Mouse (Mus musculus): Measurements from ENCODE around the gene Cyp4a32.
"Not testable (repeated sequence)": the region's sequence is repeated elsewhere in the genome, so short reads cannot be mapped to it uniquely, and the experiment has no call there.

Cyp4a32 gene

GRCm38 (mm10) chr4:115600611-115601010 is at the start of gene Cyp4a32:
Cyp4a32 (plus strand) TSS chr4:115600969.
- not testable (repeated sequence) for DNase-seq (ENCODE audit: low spot score)

GRCm38 (mm10) chr4:115552726-115553125 is 48.0 kb upstream of the Cyp4a32 start:
- no peak for DNase-seq (ENCODE audit: low spot score)

GRCm38 (mm10) chr4:115555513-115555912 is 45.3 kb upstream of the Cyp4a32 start:
- no peak for DNase-seq (ENCODE audit: low spot score)

GRCm38 (mm10) chr4:115557861-115558561 is 42.8 kb upstream of the Cyp4a32 start:
- no peak for DNase-seq (ENCODE audit: low spot score)

- DNase-seq (ENCODE audit: low spot score): not testable (repeated sequence)
These were observed 39.5 kb upstream of the Cyp4a32 start for GRCm38 (mm10) chr4:115561236-115561635.

- no peak for DNase-seq (ENCODE audit: low spot score)
These were observed 37.4 kb upstream of the Cyp4a32 start, which contains the start of gene Cyp4a31 for GRCm38 (mm10) chr4:115563401-115563800. Cyp4a31 (plus strand) TSS chr4:115563649.

GRCm38 (mm10) chr4:115564469-115565225 is 36.1 kb upstream of the Cyp4a32 start:
- not testable (repeated sequence) for DNase-seq (ENCODE audit: low spot score)

- no peak for DNase-seq (ENCODE audit: low spot score)
These were observed 25.5 kb upstream of the Cyp4a32 start for GRCm38 (mm10) chr4:115575255-115575654.

GRCm38 (mm10) chr4:115575776-115576175 is 25.0 kb upstream of the Cyp4a32 start:
- DNase-seq (ENCODE audit: low spot score): no peak

- DNase-seq (ENCODE audit: low spot score): no peak
These were observed 17.7 kb upstream of the Cyp4a32 start for GRCm38 (mm10) chr4:115583036-115583435.

GRCm38 (mm10) chr4:115596357-115596756 is 4.4 kb upstream of the Cyp4a32 start:
- DNase-seq (ENCODE audit: low spot score): no peak

- DNase-seq (ENCODE audit: low spot score): no peak
These were observed 3.9 kb upstream of the Cyp4a32 start for GRCm38 (mm10) chr4:115596824-115597336.

GRCm38 (mm10) chr4:115614005-115614404 is 13.2 kb downstream of the Cyp4a32 start:
- no peak for DNase-seq (ENCODE audit: low spot score)

- DNase-seq (ENCODE audit: low spot score): not testable (repeated sequence)
These were observed 24.8 kb downstream of the Cyp4a32 start for GRCm38 (mm10) chr4:115625560-115625959.

GRCm38 (mm10) chr4:115642967-115643754 is 42.4 kb downstream of the Cyp4a32 start:
- DNase-seq (ENCODE audit: low spot score): no peak

- DNase-seq (ENCODE audit: low spot score): no peak
These were observed 44.6 kb downstream of the Cyp4a32 start for GRCm38 (mm10) chr4:115645371-115645770.

GRCm38 (mm10) chr4:115647580-115647979 is 46.8 kb downstream of the Cyp4a32 start, which contains the start of gene Cyp4b1:
Cyp4b1 (minus strand) TSS chr4:115647723.
- no peak for DNase-seq (ENCODE audit: low spot score)

- no peak for DNase-seq (ENCODE audit: low spot score)
These were observed 48.0 kb downstream of the Cyp4a32 start for GRCm38 (mm10) chr4:115648752-115649151.

GRCm38 (mm10) chr4:115649344-115649743 is 48.6 kb downstream of the Cyp4a32 start:
- no peak for DNase-seq (ENCODE audit: low spot score)

GRCm38 (mm10) chr4:115650866-115651265 is 50.1 kb downstream of the Cyp4a32 start:
- no peak for DNase-seq (ENCODE audit: low spot score)

GRCm38 (mm10) chr4:115655841-115656534 is 55.2 kb downstream of the Cyp4a32 start:
- DNase-seq (ENCODE audit: low spot score): not testable (repeated sequence)
